Mouse (Mus musculus): ENCODE measurements around the gene Tcf3.
A peak's percentile ranks its signal among the peaks of the same experiment; 100 is the strongest.

- peak; percentile 33 for TF ChIP-seq CTCF (IDR thresholded peaks at IDR 0.05; ENCODE audit: low read depth)
- TF ChIP-seq EP300 (optimal IDR thresholded peaks at IDR 0.05) = no peak
Measured at GRCm38 (mm10) chr10:80434233-80434592, 766 bp upstream of the Tcf3 start.
